Mouse (Mus musculus) hindbrain, postnatal 0 days (tissue): ENCODE data around the gene Ccl24. TPM values are rescaled to one million over a fixed set of nuclear protein-coding genes. Genes with fewer than 3 reads are reported as not detected.

Experiments used
- ATAC-seq: fragments of 200-750 bp; cut with Nextera tagmentation; 2 replicates; pipeline ENCODE4 v1.8.0; 2017; ENCODE audit warnings: mild to moderate bottlenecking, moderate TSS enrichment, moderate library complexity
- DNase-seq: peaks from one replicate; pipeline ENCODE4 v3.0.0-alpha.2; 2015; ENCODE audit warnings: low spot score
- H3K27ac ChIP-seq: fragments of 300-500 bp; sonication (generic); 2 replicates; pipeline ENCODE4 v1.5.1; 2014; ENCODE audit warnings: mild to moderate bottlenecking
- H3K27me3 ChIP-seq: fragments of 300-500 bp; sonication (generic); 2 replicates; pipeline ENCODE4 v1.6.1; 2014; ENCODE audit warnings: low read length, mixed read lengths; ENCODE audit not compliant: insufficient read depth
- H3K36me3 ChIP-seq: fragments of 300-500 bp; sonication (generic); 2 replicates; pipeline ENCODE4 v1.6.1; 2014; ENCODE audit warnings: low read length, mixed read lengths; ENCODE audit not compliant: insufficient read depth
- H3K4me1 ChIP-seq: fragments of 300-500 bp; sonication (generic); 2 replicates; pipeline ENCODE4 v1.6.1; 2014; ENCODE audit warnings: antibody characterized with exemption, low read length, mixed read lengths; ENCODE audit not compliant: insufficient read depth
- H3K4me2 ChIP-seq: fragments of 300-500 bp; sonication (generic); 2 replicates; pipeline ENCODE4 v1.6.1; 2014; ENCODE audit warnings: low read depth, mild to moderate bottlenecking, low read length, moderate library complexity, mixed read lengths
- H3K4me3 ChIP-seq: fragments of 300-500 bp; sonication (generic); 2 replicates; pipeline ENCODE4 v1.5.1; 2014; ENCODE audit warnings: low read length
- H3K9ac ChIP-seq: fragments of 300-500 bp; sonication (generic); replicated peaks from 2 replicates; pipeline ENCODE4 v1.6.1; 2014; ENCODE audit warnings: mild to moderate bottlenecking, low read length, moderate library complexity, mixed read lengths
- H3K9me3 ChIP-seq: fragments of 300-500 bp; sonication (generic); 2 replicates; pipeline ENCODE4 v1.6.1; 2016; ENCODE audit warnings: low read length, mixed read lengths
- CTCF ChIP-seq: IDR thresholded peaks from 2 replicates; pipeline ENCODE4 v1.5.1; 2016; ENCODE audit warnings: antibody characterized with exemption, control low read depth, low read depth
- WGBS: fragments of 180-500 bp; shearing (Covaris S2); extraction: QIAGEN DNeasy Blood & Tissue Kit; methylation state at CpG from one replicate; pipeline ENCODE4 v1.1.7; 2014; 5-methylcytosine and 5-hydroxymethylcytosine counted together
- polyA plus RNA-seq: library from polyadenylated mRNA; unstranded; fragments of >200 nt; fragmentation: Nextera tagmentation; extraction: Ambion mirVana; gene quantifications from 2 replicates; pipeline ENCODE4 v1.2.1, GENCODE M21; 2015
- total RNA-seq: library from RNA; depleted of rRNA; stranded (reverse); fragments of >200 nt; gene quantifications from 2 replicates; pipeline ENCODE4 v1.2.3, GENCODE M21; 2014

Ccl24 gene
- total and polyA plus RNA-seq, 2 experiments from 2014 or later, result 0.26 to 2.5 TPM

DNA sequence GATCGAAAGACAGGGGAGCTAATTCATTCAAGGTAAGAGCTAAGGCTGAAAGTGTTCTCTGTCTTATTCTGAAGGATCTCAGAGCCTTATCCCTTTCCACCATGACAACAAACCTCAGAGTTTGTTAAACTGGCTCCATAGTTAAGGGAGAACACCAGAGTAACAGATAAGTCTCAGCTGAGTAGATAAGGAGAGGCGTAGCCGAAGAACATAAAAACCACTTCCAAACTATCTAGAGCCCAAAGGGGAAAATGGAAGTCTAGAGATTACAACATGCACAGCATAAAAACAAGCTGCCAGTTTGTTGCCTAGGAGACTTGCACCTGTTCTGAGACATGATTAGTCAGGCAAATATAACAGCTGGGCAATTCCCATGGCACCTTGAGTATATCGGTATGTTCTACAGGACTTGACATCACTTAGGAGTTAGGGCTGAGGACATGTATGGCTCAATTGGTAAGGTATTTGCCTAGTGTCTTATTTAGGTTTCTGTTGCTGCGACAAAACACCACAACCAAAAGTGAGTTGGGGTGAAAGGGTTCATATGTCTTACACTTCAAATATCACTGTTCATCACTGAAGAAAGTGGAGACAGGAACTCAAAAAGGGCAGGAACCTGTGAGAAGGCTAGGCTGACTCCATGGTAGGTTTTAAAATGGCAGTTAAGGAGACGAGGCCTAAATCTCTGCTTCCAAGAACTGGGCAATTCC, 5.1 kb downstream of the Ccl24 start:
- no peak overlapping the region for H3K9ac ChIP-seq

DNA sequence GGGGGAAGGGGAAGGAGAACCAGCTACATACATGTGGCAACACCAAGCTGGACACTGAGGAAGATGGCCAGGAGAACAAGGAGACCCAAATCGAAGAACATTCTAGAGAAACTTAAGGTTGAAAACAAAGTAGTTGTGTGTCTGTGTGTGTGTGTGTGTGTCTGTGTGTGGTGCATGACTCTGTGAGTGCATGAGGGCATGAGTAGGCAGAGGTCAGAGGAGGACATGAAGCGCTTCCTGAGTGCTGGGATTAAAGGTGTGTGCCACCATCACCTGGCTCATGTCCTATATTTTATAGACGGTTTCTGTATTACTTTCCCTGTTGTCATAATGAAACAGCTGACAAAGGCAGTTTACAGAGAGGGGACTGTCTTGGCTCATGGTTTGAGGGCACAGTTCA, 9.4 kb downstream of the Ccl24 start, which contains the start of gene Ccl26:
Ccl26 (minus strand) TSS at position 101 of the 400 bp plus-strand sequence.
- WGBS, result 86% methylated on average over 3 of the region's 3 CpGs

More for the DNA sequence above, 5.1 kb downstream of the Ccl24 start:
- Histone ChIP-seq H3K9me3 (no peaks in the 10 kb centered on the region), H3K4me1 (no peaks in the 10 kb centered on the region), H3K27ac (no peak overlapping the region), H3K4me3 (no peak overlapping the region), H3K27me3 (no peaks in the 10 kb centered on the region), H3K36me3 (no peaks in the 10 kb centered on the region), H3K4me2 (no peak overlapping the region)
- no peak for TF ChIP-seq CTCF
- no peak for ATAC-seq
- WGBS, result 85% methylated on average over 6 of the region's 6 CpGs
- peak; percentile 11 for DNase-seq

DNA sequence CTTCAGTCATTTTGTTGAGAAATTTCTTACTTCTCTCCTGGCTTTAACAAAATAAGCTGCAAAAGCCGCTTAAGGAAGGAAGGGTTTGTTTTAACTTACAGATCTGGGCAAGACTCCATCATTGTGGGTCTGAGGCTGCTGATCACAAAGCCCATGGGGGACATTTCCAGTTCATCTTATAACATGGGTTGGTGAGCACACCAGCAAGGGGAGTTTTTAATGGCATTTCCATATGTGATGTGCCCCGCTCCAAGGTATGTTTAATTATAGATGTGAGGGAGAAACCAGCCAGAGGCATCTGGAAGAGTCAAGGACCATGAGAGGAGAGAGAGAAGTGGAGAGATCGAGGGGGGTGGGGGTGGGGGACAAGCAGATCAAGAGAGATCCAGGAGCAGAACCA, 15.2 kb downstream of the Ccl24 start:
- no peaks in the 10 kb centered on the region for H3K27me3 ChIP-seq
- H3K4me2 ChIP-seq, result no peak overlapping the region
- peak; percentile 12 for DNase-seq
- H3K27ac ChIP-seq, result no peak overlapping the region
- 62% methylated on average over 3 of the region's 3 CpGs for WGBS
- H3K4me3 ChIP-seq, result no peak overlapping the region
- H3K36me3 ChIP-seq, result no peaks in the 10 kb centered on the region
- no peaks in the 10 kb centered on the region for H3K9me3 ChIP-seq
- no peak for TF ChIP-seq CTCF
- ATAC-seq, result no peak
- H3K9ac ChIP-seq, result no peak overlapping the region
- no peaks in the 10 kb centered on the region for H3K4me1 ChIP-seq

More for the DNA sequence above, 9.4 kb downstream of the Ccl24 start, which contains the start of gene Ccl26:
- no peak within 1 kb of the TSS for H3K4me3 ChIP-seq
- H3K36me3 ChIP-seq, result no peaks in the 10 kb centered on the region
- no peak within 1 kb of the TSS for H3K9ac ChIP-seq
- no peaks in the 10 kb centered on the region for H3K9me3 ChIP-seq
- H3K4me1 ChIP-seq, result no peaks in the 10 kb centered on the region
- no peak for ATAC-seq
- DNase-seq, result no peak
- H3K4me2 ChIP-seq, result no peak within 1 kb of the TSS
- H3K27me3 ChIP-seq, result no peaks in the 10 kb centered on the region
- TF ChIP-seq CTCF, result no peak
- no peak within 1 kb of the TSS for H3K27ac ChIP-seq

DNA sequence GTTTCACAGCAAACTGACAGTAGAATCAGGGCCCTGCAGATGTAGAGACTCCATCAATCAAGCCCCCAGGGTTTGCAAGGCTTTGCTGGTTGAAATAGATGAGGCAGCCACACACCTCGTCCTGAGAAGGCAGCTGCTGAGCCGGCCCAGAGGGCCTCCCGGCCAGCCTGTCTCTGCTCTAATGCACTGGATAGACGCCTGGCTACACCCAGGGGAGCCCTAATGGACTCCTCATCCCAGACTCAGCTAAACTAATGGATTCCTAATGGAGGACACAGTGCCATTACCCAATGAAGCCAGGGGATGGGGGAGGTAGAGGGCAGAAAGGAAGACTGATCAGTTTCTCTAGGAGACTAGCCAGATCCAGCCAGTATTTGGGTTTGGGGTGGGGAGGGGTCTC, 15.8 kb downstream of the Ccl24 start:
- Histone ChIP-seq H3K27me3 (no peaks in the 10 kb centered on the region), H3K9me3 (no peaks in the 10 kb centered on the region), H3K9ac (no peak overlapping the region), H3K27ac (no peak overlapping the region), H3K36me3 (no peaks in the 10 kb centered on the region), H3K4me2 (no peak overlapping the region), H3K4me1 (no peaks in the 10 kb centered on the region), H3K4me3 (no peak overlapping the region)
- WGBS, result 18% methylated on average over 4 of the region's 4 CpGs
- DNase-seq, result peak; percentile 41
- TF ChIP-seq CTCF, result no peak
- peak; percentile 43; the same call in 1 of the 2 replicates for ATAC-seq

DNA sequence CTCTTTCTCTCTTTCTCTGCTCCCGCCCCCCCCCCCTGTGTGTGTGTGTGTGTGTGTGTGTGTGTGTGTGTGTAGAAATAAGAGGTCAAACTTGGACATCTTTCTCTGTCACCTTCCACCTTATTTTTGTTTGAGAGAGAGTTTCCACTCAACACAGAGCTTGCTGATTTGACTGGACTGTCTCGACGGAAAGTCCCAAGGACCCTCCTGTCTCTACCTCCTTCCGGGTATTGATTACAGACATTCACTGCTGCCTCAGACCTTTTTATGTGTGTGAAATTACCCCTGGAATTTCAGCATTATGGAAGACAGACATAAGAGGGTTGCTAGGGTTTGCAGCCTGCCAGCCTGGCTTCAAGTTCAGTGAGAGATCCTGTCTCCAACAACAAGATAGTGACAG, 16.6 kb downstream of the Ccl24 start:
- no peak overlapping the region for H3K4me3 ChIP-seq
- H3K4me1 ChIP-seq, result no peaks in the 10 kb centered on the region
- DNase-seq (no peak), ATAC-seq (no peak)
- no peaks in the 10 kb centered on the region for H3K9me3 ChIP-seq
- H3K36me3 ChIP-seq, result no peaks in the 10 kb centered on the region
- no peak overlapping the region for H3K4me2 ChIP-seq
- H3K9ac ChIP-seq, result no peak overlapping the region
- 77% methylated on average over 3 of the region's 4 CpGs for WGBS
- no peak overlapping the region for H3K27ac ChIP-seq
- no peak for TF ChIP-seq CTCF
- no peaks in the 10 kb centered on the region for H3K27me3 ChIP-seq

DNA sequence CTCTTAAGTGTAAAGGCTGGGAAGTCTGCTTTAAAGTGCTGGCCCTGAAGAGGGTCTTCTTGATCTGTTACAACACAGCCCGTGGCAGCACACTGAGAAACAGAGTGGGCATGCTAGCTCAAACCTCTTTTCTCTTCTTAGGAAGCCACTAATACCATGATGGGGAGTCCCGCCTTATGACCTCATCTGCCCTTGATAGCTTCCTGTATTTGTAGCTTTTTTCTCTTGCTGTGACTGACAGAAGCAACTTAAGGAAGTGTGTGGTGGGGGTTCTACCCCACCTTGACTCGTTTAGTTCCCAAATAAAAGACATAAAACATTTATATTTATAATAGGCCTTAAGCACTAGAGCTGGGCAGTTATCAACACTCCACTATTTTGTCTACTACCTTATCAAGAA, 21.3 kb downstream of the Ccl24 start:
- no peaks in the 10 kb centered on the region for H3K9me3 ChIP-seq
- DNase-seq, result no peak
- WGBS, result 77% methylated on average over 3 of the region's 3 CpGs
- H3K36me3 ChIP-seq, result no peaks in the 10 kb centered on the region
- H3K9ac ChIP-seq, result no peak overlapping the region
- TF ChIP-seq CTCF, result no peak
- no peaks in the 10 kb centered on the region for H3K27me3 ChIP-seq
- H3K4me2 ChIP-seq, result no peak overlapping the region
- H3K27ac ChIP-seq, result no peak overlapping the region
- H3K4me1 ChIP-seq, result no peaks in the 10 kb centered on the region
- H3K4me3 ChIP-seq, result no peak overlapping the region
- ATAC-seq, result no peak

DNA sequence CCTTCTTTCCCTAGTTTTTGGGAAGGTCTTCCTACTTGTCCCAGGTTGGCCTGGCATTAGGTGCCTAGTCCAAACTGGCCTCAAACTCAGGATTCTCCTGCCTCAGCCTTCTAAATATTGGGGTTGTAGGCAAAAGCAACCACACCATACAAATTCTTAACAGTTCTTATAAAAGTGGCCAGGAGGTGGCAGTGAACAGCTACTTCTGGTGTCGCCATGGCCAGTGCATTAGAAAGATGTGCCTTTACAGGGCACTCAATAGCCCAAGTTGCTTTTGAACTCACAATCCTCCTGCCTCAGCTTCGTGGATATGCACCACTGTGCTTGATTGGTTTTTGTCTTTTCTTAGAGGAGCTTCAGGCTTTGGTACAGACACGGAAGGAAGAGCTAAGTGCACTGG, 21.9 kb downstream of the Ccl24 start:
- no peaks in the 10 kb centered on the region for H3K9me3 ChIP-seq
- no peak overlapping the region for H3K4me3 ChIP-seq
- WGBS, result 31% methylated on average over 3 of the region's 3 CpGs
- peak; percentile 63 for TF ChIP-seq CTCF
- H3K4me2 ChIP-seq, result no peak overlapping the region
- H3K27me3 ChIP-seq, result no peaks in the 10 kb centered on the region
- ATAC-seq, result no peak
- peak; percentile 50 for DNase-seq
- H3K36me3 ChIP-seq, result no peaks in the 10 kb centered on the region
- no peaks in the 10 kb centered on the region for H3K4me1 ChIP-seq
- H3K27ac ChIP-seq, result no peak overlapping the region
- no peak overlapping the region for H3K9ac ChIP-seq
